Comparison of ENCODE assay signal across 27 mouse cellular contexts in the genomic region with DNA sequence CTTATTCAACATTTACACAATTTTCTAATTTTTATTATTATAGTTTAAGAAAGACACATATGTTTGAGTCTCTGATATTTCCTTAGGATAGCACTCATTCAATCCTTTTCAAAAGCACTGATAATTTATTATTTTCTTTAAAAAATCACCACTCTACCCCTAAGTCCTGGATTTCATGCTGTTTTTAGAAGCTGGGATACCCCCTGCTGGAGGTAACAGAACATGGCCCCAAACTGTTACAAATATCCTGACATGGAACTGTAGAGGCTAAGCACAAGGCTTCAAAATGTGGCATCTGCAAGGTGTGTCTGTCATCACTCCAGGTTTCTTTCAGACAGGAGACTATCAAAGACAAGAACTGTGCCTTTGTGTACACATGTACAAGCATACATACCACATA.
DNase-seq lines count a peak whose midpoint lies in the region; ATAC-seq and TF ChIP-seq lines count a peak whose summit lies in the region.
"Had no signal": no experiment of that assay in that cellular context is flagged by ENCODE, and none has a peak within 500 bp of the region (broad histone marks: within the 10 kb centered on the region; RNA-seq: fewer than 3 reads in every experiment).

No protein-coding gene starts in this region.

- no peak overlapping the region for H3K4me2 ChIP-seq in forebrain, embryonic 14.5 days (ENCODE audit: low read length)
- H3K4me2 ChIP-seq in forebrain, embryonic 15.5 days (replicated peaks): no peak overlapping the region
- H3K4me2 ChIP-seq in midbrain, embryonic 14.5 days (ENCODE audit: low read length): no peak overlapping the region
- no peak overlapping the region for H3K4me2 ChIP-seq in midbrain, embryonic 16.5 days (ENCODE audit: low read length)
- no peak overlapping the region for H3K4me2 ChIP-seq in stomach, postnatal 0 days (replicated peaks; ENCODE audit: low read depth)
- H3K4me2 ChIP-seq: embryonic facial prominence, embryonic 13.5 days; heart, embryonic 15.5 days; hindbrain, embryonic 12.5 days; kidney, embryonic 15.5 days; limb, embryonic 12.5 days; liver, embryonic 11.5 days; midbrain, embryonic 12.5 days; neural tube, embryonic 15.5 days; stomach, embryonic 15.5 days had no signal

- no peak overlapping the region for H3K9ac ChIP-seq in forebrain, embryonic 14.5 days (ENCODE audit: low read length)
- no peak overlapping the region for H3K9ac ChIP-seq in forebrain, embryonic 15.5 days (replicated peaks)
- no peak overlapping the region for H3K9ac ChIP-seq in midbrain, embryonic 14.5 days (replicated peaks; ENCODE audit: low read length)
- no peak overlapping the region for H3K9ac ChIP-seq in midbrain, embryonic 16.5 days (ENCODE audit: low read depth, low read length)
- H3K9ac ChIP-seq in stomach, postnatal 0 days (ENCODE audit: low read length): no peak overlapping the region
- H3K9ac ChIP-seq: embryonic facial prominence, embryonic 13.5 days; heart, embryonic 15.5 days; hindbrain, embryonic 12.5 days; kidney, embryonic 15.5 days; limb, embryonic 12.5 days; midbrain, embryonic 12.5 days; neural tube, embryonic 15.5 days; stomach, embryonic 15.5 days had no signal

- no peaks in the 10 kb centered on the region for H3K27me3 ChIP-seq in forebrain, embryonic 14.5 days (replicated peaks; ENCODE audit: control insufficient read depth, insufficient read depth, low read length)
- no peaks in the 10 kb centered on the region for H3K27me3 ChIP-seq in forebrain, embryonic 15.5 days
- H3K27me3 ChIP-seq in midbrain, embryonic 14.5 days (ENCODE audit: control insufficient read depth, insufficient read depth, low read length): no peaks in the 10 kb centered on the region
- no peaks in the 10 kb centered on the region for H3K27me3 ChIP-seq in midbrain, embryonic 16.5 days (ENCODE audit: control insufficient read depth, insufficient read depth, low read depth, low read length)
- no peaks in the 10 kb centered on the region for H3K27me3 ChIP-seq in stomach, postnatal 0 days (ENCODE audit: control insufficient read depth, insufficient read depth, low read length)
- H3K27me3 ChIP-seq: embryonic facial prominence, embryonic 13.5 days; heart, embryonic 15.5 days; hindbrain, embryonic 12.5 days; kidney, embryonic 15.5 days; limb, embryonic 12.5 days; midbrain, embryonic 12.5 days; neural tube, embryonic 15.5 days; stomach, embryonic 15.5 days had no signal

- H3K27ac ChIP-seq in forebrain, embryonic 14.5 days (ENCODE audit: low read depth, low read length): no peak overlapping the region
- H3K27ac ChIP-seq in forebrain, embryonic 15.5 days (replicated peaks): no peak overlapping the region
- no peak overlapping the region for H3K27ac ChIP-seq in layer of hippocampus, adult 2 months
- H3K27ac ChIP-seq in midbrain, embryonic 14.5 days (replicated peaks; ENCODE audit: low read depth, low read length): no peak overlapping the region
- H3K27ac ChIP-seq in midbrain, embryonic 16.5 days (ENCODE audit: low read length): no peak overlapping the region
- no peak overlapping the region for H3K27ac ChIP-seq in stomach, postnatal 0 days (replicated peaks)
- H3K27ac ChIP-seq: embryonic facial prominence, embryonic 13.5 days; forebrain, embryonic 10.5 days; heart, embryonic 15.5 days; hindbrain, embryonic 12.5 days; kidney, embryonic 15.5 days; limb, embryonic 12.5 days; neural tube, embryonic 15.5 days; stomach, embryonic 15.5 days had no signal

- ATAC-seq in forebrain, embryonic 14.5 days: no peak
- no peak for ATAC-seq in forebrain, embryonic 15.5 days (replicated peaks)
- no peak for ATAC-seq in midbrain, embryonic 14.5 days (ENCODE audit: low FRiP score, low TSS enrichment)
- no peak for ATAC-seq in midbrain, embryonic 16.5 days
- ATAC-seq in stomach, postnatal 0 days (ENCODE audit: low FRiP score, low TSS enrichment): no peak

- DNase-seq in forebrain, embryonic 14.5 days (ENCODE audit: low spot score): peak; percentile 7
- DNase-seq in layer of hippocampus, adult 2 months (ENCODE audit: low spot score in 2 of 2): no peak
- DNase-seq in layer of hippocampus, postnatal 25 days (ENCODE audit: extremely low spot score in 1 of 2, low spot score in 1 of 2): no peak
- DNase-seq in midbrain, embryonic 14.5 days: peak; percentile 17
- DNase-seq in stomach, postnatal 0 days (ENCODE audit: low spot score): no peak
- DNase-seq in left cerebral cortex, postnatal 10 days (ENCODE audit: extremely low spot score in 1 of 2, low spot score in 2 of 2): no peak
- DNase-seq: cerebellum, adult 11 months; cerebellum, adult 9-10 months; cerebellum, postnatal 36 days; gastrocnemius, postnatal 14 days; kidney, adult 11 months; layer of hippocampus, postnatal 36 days; retina, postnatal 1 day; right cerebral cortex, postnatal 14 days; thymus, postnatal 14 days had no signal

- TF ChIP-seq CTCF in layer of hippocampus, adult 2 months (conservative IDR thresholded peaks at IDR 0.05): peak; percentile 69
- TF ChIP-seq CTCF in stomach, postnatal 0 days (IDR thresholded peaks at IDR 0.05; ENCODE audit: low read depth): peak; percentile 48

- intact Hi-C loops in left cerebral cortex, postnatal 10 days (cut with DNase I): no loop called here

- H3K9me3 ChIP-seq in forebrain, embryonic 14.5 days (replicated peaks; ENCODE audit: control insufficient read depth, low read length): no peaks in the 10 kb centered on the region
- no peaks in the 10 kb centered on the region for H3K9me3 ChIP-seq in forebrain, embryonic 15.5 days
- no peaks in the 10 kb centered on the region for H3K9me3 ChIP-seq in midbrain, embryonic 14.5 days (ENCODE audit: control insufficient read depth, low read length)
- H3K9me3 ChIP-seq in midbrain, embryonic 16.5 days (replicated peaks; ENCODE audit: control insufficient read depth, low read length, poor library complexity, severe bottlenecking): no peaks in the 10 kb centered on the region
- H3K9me3 ChIP-seq in stomach, postnatal 0 days (ENCODE audit: control insufficient read depth, low read length): no peaks in the 10 kb centered on the region
- H3K9me3 ChIP-seq: embryonic facial prominence, embryonic 13.5 days; forebrain, embryonic 10.5 days; heart, embryonic 15.5 days; hindbrain, embryonic 12.5 days; kidney, embryonic 15.5 days; limb, embryonic 12.5 days; midbrain, embryonic 12.5 days; neural tube, embryonic 15.5 days; stomach, embryonic 15.5 days had no signal

- TF ChIP-seq EP300 in stomach, postnatal 0 days (optimal IDR thresholded peaks at IDR 0.05): no peak

- H3K4me3 ChIP-seq in forebrain, embryonic 14.5 days (ENCODE audit: low read depth, low read length): no peak overlapping the region
- no peak overlapping the region for H3K4me3 ChIP-seq in forebrain, embryonic 15.5 days
- H3K4me3 ChIP-seq in layer of hippocampus, adult 2 months: no peak overlapping the region
- H3K4me3 ChIP-seq in midbrain, embryonic 14.5 days (replicated peaks; ENCODE audit: low read depth, low read length): no peak overlapping the region
- H3K4me3 ChIP-seq in midbrain, embryonic 16.5 days (ENCODE audit: low read depth, low read length): no peak overlapping the region
- no peak overlapping the region for H3K4me3 ChIP-seq in stomach, postnatal 0 days (ENCODE audit: low read depth, low read length)
- H3K4me3 ChIP-seq: embryonic facial prominence, embryonic 13.5 days; forebrain, embryonic 10.5 days; heart, embryonic 15.5 days; hindbrain, embryonic 12.5 days; kidney, embryonic 15.5 days; limb, embryonic 12.5 days; midbrain, embryonic 12.5 days; neural tube, embryonic 15.5 days; stomach, embryonic 15.5 days had no signal

- no peaks in the 10 kb centered on the region for H3K4me1 ChIP-seq in forebrain, embryonic 14.5 days (ENCODE audit: control insufficient read depth, insufficient read depth, low read length)
- H3K4me1 ChIP-seq in forebrain, embryonic 15.5 days: no peaks in the 10 kb centered on the region
- H3K4me1 ChIP-seq in midbrain, embryonic 14.5 days (ENCODE audit: control insufficient read depth, insufficient read depth, low read length): no peaks in the 10 kb centered on the region
- H3K4me1 ChIP-seq in midbrain, embryonic 16.5 days (ENCODE audit: control insufficient read depth, insufficient read depth, low read length): 0 out of 2 replicates have a peak, but pooled peaks cover 2% of the 10 kb centered on the region
- H3K4me1 ChIP-seq in stomach, postnatal 0 days (replicated peaks; ENCODE audit: control insufficient read depth, insufficient read depth): no peaks in the 10 kb centered on the region
- H3K4me1 ChIP-seq: embryonic facial prominence, embryonic 13.5 days; kidney, embryonic 15.5 days; limb, embryonic 12.5 days; neural tube, embryonic 15.5 days; stomach, embryonic 15.5 days had no signal

- H3K36me3 ChIP-seq in forebrain, embryonic 14.5 days (ENCODE audit: control insufficient read depth, insufficient read depth, low read length): no peaks in the 10 kb centered on the region
- no peaks in the 10 kb centered on the region for H3K36me3 ChIP-seq in forebrain, embryonic 15.5 days
- no peaks in the 10 kb centered on the region for H3K36me3 ChIP-seq in midbrain, embryonic 14.5 days (ENCODE audit: control insufficient read depth, insufficient read depth, low read length)
- H3K36me3 ChIP-seq in midbrain, embryonic 16.5 days (ENCODE audit: control insufficient read depth, insufficient read depth, low read length): no peaks in the 10 kb centered on the region
- no peaks in the 10 kb centered on the region for H3K36me3 ChIP-seq in stomach, postnatal 0 days (ENCODE audit: control insufficient read depth, insufficient read depth, low read length)
- H3K36me3 ChIP-seq: embryonic facial prominence, embryonic 13.5 days; forebrain, embryonic 10.5 days; heart, embryonic 15.5 days; hindbrain, embryonic 12.5 days; kidney, embryonic 15.5 days; limb, embryonic 12.5 days; midbrain, embryonic 12.5 days; neural tube, embryonic 15.5 days; stomach, embryonic 15.5 days had no signal

Comparison
In these comparisons a context has a peak if more than half of its experiments do, and no peak if none do; other contexts are left out.
1. DNase-seq: peak in forebrain, embryonic 14.5 days (single experiment) and midbrain, embryonic 14.5 days (single experiment); none in layer of hippocampus, adult 2 months (0 of 2), layer of hippocampus, postnatal 25 days (0 of 2), stomach, postnatal 0 days (single experiment) and left cerebral cortex, postnatal 10 days (0 of 2).